Mouse (Mus musculus) forebrain, embryonic 10.5 days (tissue): ENCODE results near the gene A730061H03Rik. TPM values are rescaled to one million over a fixed set of nuclear protein-coding genes. Genes with fewer than 3 reads are reported as not detected.

Source experiments
- DNase-seq: peaks from one replicate; pipeline ENCODE4 v3.0.0-alpha.2; 2017; ENCODE audit warnings: low spot score; ENCODE audit errors: extremely low spot score
- H3K27ac ChIP-seq: fragments of 300-500 bp; sonication (generic); 2 replicates; pipeline ENCODE4 v1.5.1; 2016; ENCODE audit warnings: mild to moderate bottlenecking
- H3K27me3 ChIP-seq: fragments of 300-500 bp; sonication (generic); 2 replicates; pipeline ENCODE4 v1.6.1; 2016; ENCODE audit warnings: mild to moderate bottlenecking; ENCODE audit not compliant: poor library complexity, severe bottlenecking
- H3K36me3 ChIP-seq: fragments of 300-500 bp; sonication (generic); replicated peaks from 2 replicates; pipeline ENCODE4 v1.6.1; 2016; ENCODE audit warnings: mild to moderate bottlenecking, moderate library complexity
- H3K4me1 ChIP-seq: fragments of 300-500 bp; sonication (generic); 2 replicates; pipeline ENCODE4 v1.6.1; 2016
- H3K4me3 ChIP-seq: fragments of 300-500 bp; sonication (generic); 2 replicates; pipeline ENCODE4 v1.5.1; 2016; ENCODE audit warnings: mild to moderate bottlenecking, moderate library complexity
- H3K9me3 ChIP-seq: fragments of 300-500 bp; sonication (generic); 2 replicates; pipeline ENCODE4 v1.6.1; 2016; ENCODE audit warnings: mild to moderate bottlenecking, moderate library complexity
- WGBS: fragments of 180-500 bp; shearing (Covaris S2); methylation state at CpG from one replicate; pipeline ENCODE4 v1.1.7; 2016; 5-methylcytosine and 5-hydroxymethylcytosine counted together
- polyA plus RNA-seq: library from polyadenylated mRNA; unstranded; fragments of >200 nt; fragmentation: Nextera tagmentation; extraction: Ambion mirVana; gene quantifications from 2 replicates; pipeline ENCODE4 v1.2.1, GENCODE M21; 2016

Gene A730061H03Rik
- polyA plus RNA-seq, 1 experiment from 2014 or later, result not detected

- peak; percentile 78 for DNase-seq
- H3K36me3 ChIP-seq, result peaks cover 23% of the 10 kb centered on the region
- WGBS, result 1% methylated on average over 32 of the region's 32 CpGs
- peaks cover 4% of the 10 kb centered on the region; the same call in 1 of the 2 replicates for H3K27me3 ChIP-seq
- H3K27ac ChIP-seq, result peak within 1 kb of the TSS; percentile 92
- peak within 1 kb of the TSS; percentile 78 for H3K4me3 ChIP-seq
- no peaks in the 10 kb centered on the region for H3K9me3 ChIP-seq
- H3K4me1 ChIP-seq, result peaks cover 32% of the 10 kb centered on the region
Observed at GRCm38 (mm10) chr14:55577871-55578667, 17.9 kb upstream of the A730061H03Rik start, which contains the start of gene Psme1. Gene Psme1 (plus strand): TSS chr14:55578123.

- no peak overlapping the region for H3K4me3 ChIP-seq
- no peak for DNase-seq
- H3K36me3 ChIP-seq, result peaks cover 17% of the 10 kb centered on the region
- no peak overlapping the region for H3K27ac ChIP-seq
- H3K4me1 ChIP-seq, result peaks cover 29% of the 10 kb centered on the region
- H3K9me3 ChIP-seq, result no peaks in the 10 kb centered on the region
- WGBS, result 83% methylated on average over 16 of the region's 16 CpGs
- H3K27me3 ChIP-seq, result peaks cover 4% of the 10 kb centered on the region; the same call in 1 of the 2 replicates
Observed at GRCm38 (mm10) chr14:55576376-55576775, 16.2 kb upstream of the A730061H03Rik start.

- WGBS, result 79% methylated on average over 13 of the region's 13 CpGs
- DNase-seq, result no peak
- peaks cover 29% of the 10 kb centered on the region for H3K4me1 ChIP-seq
- H3K4me3 ChIP-seq, result no peak overlapping the region
- peak overlapping the region; percentile 30; the same call in 1 of the 2 replicates for H3K27ac ChIP-seq
- peaks cover 4% of the 10 kb centered on the region; the same call in 1 of the 2 replicates for H3K27me3 ChIP-seq
- H3K36me3 ChIP-seq, result peaks cover 10% of the 10 kb centered on the region
- no peaks in the 10 kb centered on the region for H3K9me3 ChIP-seq
Observed at GRCm38 (mm10) chr14:55575711-55576110, 15.5 kb upstream of the A730061H03Rik start.

GRCm38 (mm10) chr14:55575302-55575701, 15.1 kb upstream of the A730061H03Rik start, which contains the start of gene Fitm1:
Gene Fitm1 (plus strand): TSS chr14:55575617.
- Histone ChIP-seq H3K9me3 (no peaks in the 10 kb centered on the region), H3K4me3 (no peak within 1 kb of the TSS), H3K27ac (peak within 1 kb of the TSS; percentile 30; the same call in 1 of the 2 replicates), H3K4me1 (peaks cover 29% of the 10 kb centered on the region), H3K36me3 (peaks cover 6% of the 10 kb centered on the region), H3K27me3 (peaks cover 4% of the 10 kb centered on the region; the same call in 1 of the 2 replicates)
- WGBS, result 82% methylated on average over 8 of the region's 8 CpGs
- DNase-seq, result no peak

GRCm38 (mm10) chr14:55571760-55572159, 11.6 kb upstream of the A730061H03Rik start:
- H3K36me3 ChIP-seq, result peaks cover 34% of the 10 kb centered on the region
- DNase-seq, result no peak
- no peak overlapping the region for H3K27ac ChIP-seq
- H3K4me3 ChIP-seq, result no peak overlapping the region
- H3K27me3 ChIP-seq, result peaks cover 4% of the 10 kb centered on the region; the same call in 1 of the 2 replicates
- no peaks in the 10 kb centered on the region for H3K9me3 ChIP-seq
- H3K4me1 ChIP-seq, result peaks cover 11% of the 10 kb centered on the region

GRCm38 (mm10) chr14:55570588-55570987, 10.4 kb upstream of the A730061H03Rik start:
- no peaks in the 10 kb centered on the region for H3K9me3 ChIP-seq
- H3K36me3 ChIP-seq, result peaks cover 45% of the 10 kb centered on the region
- DNase-seq, result no peak
- H3K4me3 ChIP-seq, result no peak overlapping the region
- H3K27ac ChIP-seq, result no peak overlapping the region
- peaks cover 3% of the 10 kb centered on the region; the same call in 1 of the 2 replicates for H3K27me3 ChIP-seq
- 89% methylated on average over 2 of the region's 2 CpGs for WGBS
- H3K4me1 ChIP-seq, result peaks cover 4% of the 10 kb centered on the region

- Histone ChIP-seq H3K9me3 (no peaks in the 10 kb centered on the region), H3K4me1 (no peaks in the 10 kb centered on the region), H3K36me3 (peaks cover 69% of the 10 kb centered on the region), H3K27me3 (no peaks in the 10 kb centered on the region), H3K27ac (no peak overlapping the region), H3K4me3 (no peak overlapping the region)
- no peak for DNase-seq
- 86% methylated on average over 3 of the region's 3 CpGs for WGBS
Observed at GRCm38 (mm10) chr14:55567496-55567895, 7.3 kb upstream of the A730061H03Rik start.

- Histone ChIP-seq H3K4me1 (peaks cover 13% of the 10 kb centered on the region), H3K36me3 (peaks cover 69% of the 10 kb centered on the region), H3K4me3 (no peak overlapping the region), H3K27me3 (no peaks in the 10 kb centered on the region), H3K27ac (no peak overlapping the region), H3K9me3 (no peaks in the 10 kb centered on the region)
- DNase-seq, result no peak
- WGBS, result 85% methylated on average over 3 of the region's 3 CpGs
Observed at GRCm38 (mm10) chr14:55565748-55566147, 5.5 kb upstream of the A730061H03Rik start.

- H3K4me1 ChIP-seq, result peaks cover 21% of the 10 kb centered on the region
- H3K27me3 ChIP-seq, result no peaks in the 10 kb centered on the region
- DNase-seq, result no peak
- no peak overlapping the region for H3K27ac ChIP-seq
- no peaks in the 10 kb centered on the region for H3K9me3 ChIP-seq
- peaks cover 51% of the 10 kb centered on the region for H3K36me3 ChIP-seq
- no peak overlapping the region for H3K4me3 ChIP-seq
- 94% methylated on average over 11 of the region's 11 CpGs for WGBS
Observed at GRCm38 (mm10) chr14:55563249-55563648, 3.0 kb upstream of the A730061H03Rik start.

GRCm38 (mm10) chr14:55561860-55562259, 1.7 kb upstream of the A730061H03Rik start:
- Histone ChIP-seq H3K4me3 (no peak overlapping the region), H3K9me3 (no peaks in the 10 kb centered on the region)
- WGBS, result 85% methylated on average over 10 of the region's 10 CpGs

GRCm38 (mm10) chr14:55559799-55560201, 406 bp downstream of the A730061H03Rik start, which contains the start of gene Dcaf11:
Gene Dcaf11 (plus strand): TSS chr14:55560006.
- peaks cover 25% of the 10 kb centered on the region for H3K4me1 ChIP-seq
- peak; percentile 92 for DNase-seq
- H3K4me3 ChIP-seq, result peak within 1 kb of the TSS; percentile 66
- H3K27ac ChIP-seq, result peak within 1 kb of the TSS; percentile 94
- H3K27me3 ChIP-seq, result no peaks in the 10 kb centered on the region
- peaks cover 16% of the 10 kb centered on the region for H3K36me3 ChIP-seq
- no peaks in the 10 kb centered on the region for H3K9me3 ChIP-seq
- under 1% methylated on average over 27 of the region's 27 CpGs for WGBS

More at GRCm38 (mm10) chr14:55561860-55562259, 1.7 kb upstream of the A730061H03Rik start:
- Histone ChIP-seq H3K27ac (no peak overlapping the region), H3K27me3 (no peaks in the 10 kb centered on the region), H3K4me1 (peaks cover 22% of the 10 kb centered on the region), H3K36me3 (peaks cover 37% of the 10 kb centered on the region)
- no peak for DNase-seq

- Histone ChIP-seq H3K36me3 (peaks cover 8% of the 10 kb centered on the region; the same call in 1 of the 2 replicates), H3K9me3 (no peaks in the 10 kb centered on the region), H3K4me3 (peak overlapping the region; percentile 66), H3K27me3 (no peaks in the 10 kb centered on the region), H3K4me1 (peaks cover 25% of the 10 kb centered on the region), H3K27ac (peak overlapping the region; percentile 94; the same call in 1 of the 2 replicates)
- WGBS, result 63% methylated on average over 6 of the region's 6 CpGs
- DNase-seq, result no peak
Observed at GRCm38 (mm10) chr14:55558740-55559448, 1.3 kb downstream of the A730061H03Rik start.
